Mouse (Mus musculus) midbrain, embryonic 11.5 days (tissue): ENCODE data around the gene Ap1m2. TPM values are rescaled to one million over a fixed set of nuclear protein-coding genes. Genes with fewer than 3 reads are reported as not detected.

Source experiments
- ATAC-seq: fragments of 200-750 bp; cut with Nextera tagmentation; 2 replicates; pipeline ENCODE4 v1.8.0; 2017; ENCODE audit warnings: moderate TSS enrichment, moderate library complexity; ENCODE audit not compliant: low FRiP score
- DNase-seq: peaks from one replicate; pipeline ENCODE4 v3.0.0; 2015; ENCODE audit warnings: low spot score; ENCODE audit errors: missing footprints
- H3K27ac ChIP-seq: fragments of 300-500 bp; sonication (generic); 2 replicates; pipeline ENCODE4 v1.5.1; 2014; ENCODE audit warnings: low read depth, low read length
- H3K27me3 ChIP-seq: fragments of 300-500 bp; sonication (generic); 2 replicates; pipeline ENCODE4 v1.6.1; 2014; ENCODE audit warnings: mild to moderate bottlenecking, low read length, moderate library complexity, mixed read lengths; ENCODE audit not compliant: control insufficient read depth, insufficient read depth
- H3K36me3 ChIP-seq: fragments of 300-500 bp; sonication (generic); 2 replicates; pipeline ENCODE4 v1.6.1; 2014; ENCODE audit warnings: mild to moderate bottlenecking, low read length, moderate library complexity, mixed read lengths; ENCODE audit not compliant: control insufficient read depth, insufficient read depth
- H3K4me1 ChIP-seq: fragments of 300-500 bp; sonication (generic); 2 replicates; pipeline ENCODE4 v1.6.1; 2014; ENCODE audit warnings: low read length; ENCODE audit not compliant: control insufficient read depth, insufficient read depth
- H3K4me2 ChIP-seq: fragments of 300-500 bp; sonication (generic); 2 replicates; pipeline ENCODE4 v1.6.1; 2014; ENCODE audit warnings: mild to moderate bottlenecking, moderate library complexity
- H3K4me3 ChIP-seq: fragments of 300-500 bp; sonication (generic); 2 replicates; pipeline ENCODE4 v1.5.1; 2014; ENCODE audit warnings: low read depth, low read length
- H3K9ac ChIP-seq: fragments of 300-500 bp; sonication (generic); 2 replicates; pipeline ENCODE4 v1.6.1; 2014; ENCODE audit warnings: low read length
- H3K9me3 ChIP-seq: fragments of 300-500 bp; sonication (generic); 2 replicates; pipeline ENCODE4 v1.6.1; 2016; ENCODE audit warnings: low read length; ENCODE audit not compliant: control insufficient read depth
- WGBS: fragments of 180-500 bp; shearing (Covaris S2); extraction: QIAGEN DNeasy Blood & Tissue Kit; methylation state at CpG from one replicate; pipeline ENCODE4 v1.1.7; 2014; 5-methylcytosine and 5-hydroxymethylcytosine counted together
- polyA plus RNA-seq: library from polyadenylated mRNA; unstranded; fragments of >200 nt; fragmentation: Nextera tagmentation; extraction: Ambion mirVana; gene quantifications from 2 replicates; pipeline ENCODE4 v1.2.1, GENCODE M21; 2014

Ap1m2 gene
- polyA plus RNA-seq, 1 experiment from 2014 or later, result 0.68 TPM

GRCm38 (mm10) chr9:21288404-21289336, 23.5 kb downstream of the Ap1m2 start:
- peaks cover 6% of the 10 kb centered on the region; the same call in 1 of the 2 replicates for H3K36me3 ChIP-seq
- DNase-seq, result no peak
- no peaks in the 10 kb centered on the region for H3K27me3 ChIP-seq
- peak overlapping the region; percentile 83 for H3K4me3 ChIP-seq
- peaks cover 30% of the 10 kb centered on the region for H3K4me1 ChIP-seq
- H3K9ac ChIP-seq, result no peak overlapping the region; the same call in 1 of the 2 replicates
- no peak overlapping the region; the same call in 1 of the 2 replicates for H3K27ac ChIP-seq
- no peak for ATAC-seq
- WGBS, result 80% methylated on average over 13 of the region's 13 CpGs
- H3K9me3 ChIP-seq, result no peaks in the 10 kb centered on the region
- peak overlapping the region; percentile 86 for H3K4me2 ChIP-seq

GRCm38 (mm10) chr9:21287571-21288402, 24.4 kb downstream of the Ap1m2 start, which contains the start of gene Kri1:
Gene Kri1 (minus strand): TSS chr9:21287969.
- Histone ChIP-seq H3K4me2 (peak within 1 kb of the TSS; percentile 86), H3K4me1 (peaks cover 30% of the 10 kb centered on the region), H3K4me3 (peak within 1 kb of the TSS; percentile 83), H3K9me3 (no peaks in the 10 kb centered on the region), H3K27ac (peak within 1 kb of the TSS; percentile 48; the same call in 1 of the 2 replicates), H3K36me3 (peaks cover 7% of the 10 kb centered on the region; the same call in 1 of the 2 replicates), H3K27me3 (no peaks in the 10 kb centered on the region), H3K9ac (peak within 1 kb of the TSS; percentile 84)
- DNase-seq, result peak; percentile 100
- under 1% methylated on average over 59 of the region's 59 CpGs for WGBS
- peak; percentile 68 for ATAC-seq

- peak overlapping the region; percentile 84 for H3K9ac ChIP-seq
- H3K36me3 ChIP-seq, result peaks cover 7% of the 10 kb centered on the region
- H3K4me3 ChIP-seq, result peak overlapping the region; percentile 83
- H3K9me3 ChIP-seq, result no peaks in the 10 kb centered on the region
- H3K4me2 ChIP-seq, result peak overlapping the region; percentile 86
- peaks cover 28% of the 10 kb centered on the region for H3K4me1 ChIP-seq
- no peaks in the 10 kb centered on the region for H3K27me3 ChIP-seq
- DNase-seq (no peak), ATAC-seq (no peak)
- 73% methylated on average over 3 of the region's 3 CpGs for WGBS
- H3K27ac ChIP-seq, result no peak overlapping the region
Measured at GRCm38 (mm10) chr9:21286753-21287152, 25.4 kb downstream of the Ap1m2 start.

- ATAC-seq (no peak), DNase-seq (no peak)
- Histone ChIP-seq H3K4me1 (peaks cover 15% of the 10 kb centered on the region), H3K27me3 (no peaks in the 10 kb centered on the region), H3K27ac (no peak overlapping the region), H3K36me3 (peaks cover 15% of the 10 kb centered on the region), H3K9me3 (no peaks in the 10 kb centered on the region), H3K4me3 (no peak overlapping the region), H3K4me2 (no peak overlapping the region), H3K9ac (no peak overlapping the region)
- 89% methylated on average over 3 of the region's 3 CpGs for WGBS
Measured at GRCm38 (mm10) chr9:21283994-21284393, 28.1 kb downstream of the Ap1m2 start.

GRCm38 (mm10) chr9:21283591-21283990, 28.5 kb downstream of the Ap1m2 start:
- no peak for ATAC-seq
- no peaks in the 10 kb centered on the region for H3K27me3 ChIP-seq
- H3K4me3 ChIP-seq, result no peak overlapping the region
- H3K4me2 ChIP-seq, result no peak overlapping the region
- DNase-seq, result no peak
- 93% methylated on average over 5 of the region's 5 CpGs for WGBS
- peaks cover 11% of the 10 kb centered on the region for H3K4me1 ChIP-seq
- no peaks in the 10 kb centered on the region for H3K9me3 ChIP-seq
- H3K27ac ChIP-seq, result no peak overlapping the region
- peaks cover 17% of the 10 kb centered on the region for H3K36me3 ChIP-seq
- H3K9ac ChIP-seq, result no peak overlapping the region

- H3K4me1 ChIP-seq, result no peaks in the 10 kb centered on the region
- no peak overlapping the region for H3K27ac ChIP-seq
- DNase-seq (no peak), ATAC-seq (no peak)
- H3K9ac ChIP-seq, result no peak overlapping the region
- H3K9me3 ChIP-seq, result no peaks in the 10 kb centered on the region
- 95% methylated on average over 5 of the region's 5 CpGs for WGBS
- H3K4me3 ChIP-seq, result no peak overlapping the region
- H3K36me3 ChIP-seq, result peaks cover 32% of the 10 kb centered on the region
- no peaks in the 10 kb centered on the region for H3K27me3 ChIP-seq
- H3K4me2 ChIP-seq, result no peak overlapping the region
Measured at GRCm38 (mm10) chr9:21277776-21278175, 34.4 kb downstream of the Ap1m2 start.

- Histone ChIP-seq H3K4me2 (no peak overlapping the region), H3K9me3 (no peaks in the 10 kb centered on the region), H3K36me3 (peaks cover 42% of the 10 kb centered on the region), H3K9ac (no peak overlapping the region), H3K27ac (no peak overlapping the region), H3K4me1 (no peaks in the 10 kb centered on the region), H3K27me3 (no peaks in the 10 kb centered on the region), H3K4me3 (no peak overlapping the region)
- DNase-seq, result no peak
- WGBS, result 92% methylated on average over 8 of the region's 8 CpGs
- ATAC-seq, result no peak
Measured at GRCm38 (mm10) chr9:21276307-21276706, 35.8 kb downstream of the Ap1m2 start.

GRCm38 (mm10) chr9:21275727-21276126, 36.4 kb downstream of the Ap1m2 start:
- Histone ChIP-seq H3K9me3 (no peaks in the 10 kb centered on the region), H3K4me1 (no peaks in the 10 kb centered on the region), H3K4me2 (no peak overlapping the region), H3K27ac (no peak overlapping the region), H3K27me3 (no peaks in the 10 kb centered on the region), H3K4me3 (no peak overlapping the region), H3K36me3 (peaks cover 45% of the 10 kb centered on the region), H3K9ac (no peak overlapping the region)
- WGBS, result 90% methylated on average over 12 of the region's 12 CpGs
- ATAC-seq, result peak; percentile 10; the same call in 1 of the 2 replicates
- DNase-seq, result no peak
